Mouse (Mus musculus): ENCODE results near the gene Cyth1. TPM values are rescaled to one million over a fixed set of nuclear protein-coding genes. Genes with fewer than 3 reads are reported as not detected.

Cyth1 gene
- polyA plus RNA-seq, 1 experiment from 2014 or later = 11.5 TPM

GRCm38 (mm10) chr11:118215928-118216458 is 32.4 kb downstream of the Cyth1 start:
- no peaks in the 10 kb centered on the region for H3K9me3 ChIP-seq (ENCODE audit: low read depth, low read length)
- no peak overlapping the region for H3K4me2 ChIP-seq
- H3K4me1 ChIP-seq (ENCODE audit: insufficient read depth) = no peaks in the 10 kb centered on the region
- H3K27me3 ChIP-seq (ENCODE audit: insufficient read depth, low read length) = no peaks in the 10 kb centered on the region
- no peak for TF ChIP-seq CTCF (IDR thresholded peaks at IDR 0.05; ENCODE audit: low read depth)
- no peak overlapping the region for H3K9ac ChIP-seq
- no peaks in the 10 kb centered on the region for H3K36me3 ChIP-seq (ENCODE audit: insufficient read depth)
- ATAC-seq (ENCODE audit: insufficient read depth) (no peak), DNase-seq (no peak)
- no peak overlapping the region for H3K27ac ChIP-seq (ENCODE audit: low read depth)
- H3K4me3 ChIP-seq (ENCODE audit: low read depth, low read length) = no peak overlapping the region
- 55% methylated on average over 5 of the region's 5 CpGs for WGBS

- Histone ChIP-seq H3K4me3 (ENCODE audit: low read depth, low read length) (no peak overlapping the region), H3K36me3 (ENCODE audit: insufficient read depth) (no peaks in the 10 kb centered on the region), H3K9ac (no peak overlapping the region), H3K9me3 (ENCODE audit: low read depth, low read length) (no peaks in the 10 kb centered on the region), H3K4me1 (ENCODE audit: insufficient read depth) (peaks cover 6% of the 10 kb centered on the region; the same call in 1 of the 2 replicates), H3K4me2 (no peak overlapping the region), H3K27me3 (ENCODE audit: insufficient read depth, low read length) (no peaks in the 10 kb centered on the region), H3K27ac (ENCODE audit: low read depth) (no peak overlapping the region)
- TF ChIP-seq CTCF (IDR thresholded peaks at IDR 0.05; ENCODE audit: low read depth) = no peak
- ATAC-seq (ENCODE audit: insufficient read depth) (no peak), DNase-seq (no peak)
- WGBS = 56% methylated on average over 7 of the region's 7 CpGs
Observed at GRCm38 (mm10) chr11:118212636-118213112, 35.7 kb downstream of the Cyth1 start.

GRCm38 (mm10) chr11:118211749-118212635 is 36.4 kb downstream of the Cyth1 start:
- H3K4me3 ChIP-seq (ENCODE audit: low read depth, low read length) = no peak overlapping the region
- ATAC-seq (ENCODE audit: insufficient read depth) (no peak), DNase-seq (no peak)
- no peak overlapping the region for H3K9ac ChIP-seq
- H3K36me3 ChIP-seq (ENCODE audit: insufficient read depth) = no peaks in the 10 kb centered on the region
- H3K4me2 ChIP-seq = no peak overlapping the region
- no peaks in the 10 kb centered on the region for H3K27me3 ChIP-seq (ENCODE audit: insufficient read depth, low read length)
- TF ChIP-seq CTCF (IDR thresholded peaks at IDR 0.05; ENCODE audit: low read depth) = no peak
- no peaks in the 10 kb centered on the region for H3K9me3 ChIP-seq (ENCODE audit: low read depth, low read length)
- WGBS = 50% methylated on average over 10 of the region's 10 CpGs
- peaks cover 6% of the 10 kb centered on the region; the same call in 1 of the 2 replicates for H3K4me1 ChIP-seq (ENCODE audit: insufficient read depth)
- H3K27ac ChIP-seq (ENCODE audit: low read depth) = no peak overlapping the region

GRCm38 (mm10) chr11:118210962-118211361 is 37.4 kb downstream of the Cyth1 start:
- 86% methylated on average over 5 of the region's 5 CpGs for WGBS
- Histone ChIP-seq H3K4me1 (ENCODE audit: insufficient read depth) (peaks cover 6% of the 10 kb centered on the region; the same call in 1 of the 2 replicates), H3K4me2 (no peak overlapping the region), H3K27ac (ENCODE audit: low read depth) (no peak overlapping the region), H3K27me3 (ENCODE audit: insufficient read depth, low read length) (no peaks in the 10 kb centered on the region), H3K4me3 (ENCODE audit: low read depth, low read length) (no peak overlapping the region), H3K9ac (no peak overlapping the region), H3K36me3 (ENCODE audit: insufficient read depth) (no peaks in the 10 kb centered on the region), H3K9me3 (ENCODE audit: low read depth, low read length) (no peaks in the 10 kb centered on the region)
- DNase-seq (no peak), ATAC-seq (ENCODE audit: insufficient read depth) (no peak)
- TF ChIP-seq CTCF (IDR thresholded peaks at IDR 0.05; ENCODE audit: low read depth) = no peak

- H3K36me3 ChIP-seq (ENCODE audit: insufficient read depth) = no peaks in the 10 kb centered on the region
Observed at GRCm38 (mm10) chr11:118210116-118210515, 38.3 kb downstream of the Cyth1 start.

GRCm38 (mm10) chr11:118209376-118209775 is 39.0 kb downstream of the Cyth1 start:
- Histone ChIP-seq H3K4me2 (no peak overlapping the region), H3K27me3 (ENCODE audit: insufficient read depth, low read length) (no peaks in the 10 kb centered on the region), H3K36me3 (ENCODE audit: insufficient read depth) (no peaks in the 10 kb centered on the region), H3K9me3 (ENCODE audit: low read depth, low read length) (no peaks in the 10 kb centered on the region), H3K27ac (ENCODE audit: low read depth) (no peak overlapping the region), H3K4me3 (ENCODE audit: low read depth, low read length) (no peak overlapping the region), H3K4me1 (ENCODE audit: insufficient read depth) (peaks cover 6% of the 10 kb centered on the region; the same call in 1 of the 2 replicates), H3K9ac (no peak overlapping the region)
- 69% methylated on average over 3 of the region's 3 CpGs for WGBS
- ATAC-seq (ENCODE audit: insufficient read depth) = no peak
- no peak for TF ChIP-seq CTCF (IDR thresholded peaks at IDR 0.05; ENCODE audit: low read depth)
- no peak for DNase-seq

More at GRCm38 (mm10) chr11:118210116-118210515, 38.3 kb downstream of the Cyth1 start:
- Histone ChIP-seq H3K4me2 (no peak overlapping the region), H3K27ac (ENCODE audit: low read depth) (no peak overlapping the region), H3K4me1 (ENCODE audit: insufficient read depth) (peaks cover 6% of the 10 kb centered on the region; the same call in 1 of the 2 replicates), H3K4me3 (ENCODE audit: low read depth, low read length) (no peak overlapping the region), H3K9ac (no peak overlapping the region), H3K9me3 (ENCODE audit: low read depth, low read length) (no peaks in the 10 kb centered on the region), H3K27me3 (ENCODE audit: insufficient read depth, low read length) (no peaks in the 10 kb centered on the region)
- TF ChIP-seq CTCF (IDR thresholded peaks at IDR 0.05; ENCODE audit: low read depth) = no peak
- ATAC-seq (ENCODE audit: insufficient read depth) = no peak
- 88% methylated on average over 4 of the region's 4 CpGs for WGBS
- DNase-seq = no peak

GRCm38 (mm10) chr11:118208672-118209272 is 39.6 kb downstream of the Cyth1 start:
- peak; percentile 60; the same call in 1 of the 2 replicates for ATAC-seq (ENCODE audit: insufficient read depth)
- H3K4me2 ChIP-seq = no peak overlapping the region

More at GRCm38 (mm10) chr11:118208672-118209272, 39.6 kb downstream of the Cyth1 start:
- Histone ChIP-seq H3K9me3 (ENCODE audit: low read depth, low read length) (no peaks in the 10 kb centered on the region), H3K27ac (ENCODE audit: low read depth) (peak overlapping the region; percentile 54), H3K4me3 (ENCODE audit: low read depth, low read length) (no peak overlapping the region), H3K4me1 (ENCODE audit: insufficient read depth) (peaks cover 6% of the 10 kb centered on the region; the same call in 1 of the 2 replicates), H3K27me3 (ENCODE audit: insufficient read depth, low read length) (no peaks in the 10 kb centered on the region), H3K9ac (no peak overlapping the region), H3K36me3 (ENCODE audit: insufficient read depth) (no peaks in the 10 kb centered on the region)
- no peak for TF ChIP-seq CTCF (IDR thresholded peaks at IDR 0.05; ENCODE audit: low read depth)
- 18% methylated on average over 8 of the region's 8 CpGs for WGBS
- DNase-seq = peak; percentile 54

Measured in lung, embryonic 14.5 days (tissue).